Mouse (Mus musculus) gastrocnemius, postnatal 36 days (tissue): Measurements from ENCODE around the gene Hbs1l. TPM values are rescaled to one million over a fixed set of nuclear protein-coding genes. Genes with fewer than 3 reads are reported as not detected.
A peak's percentile ranks its signal among the peaks of the same experiment; 100 is the strongest.

Experiments used
- DNase-seq, 2 experiments: peaks; one replicate each; pipeline ENCODE4 v3.0.0; 2022
- intact Hi-C: fragments of 180-260 bp; cut with DNase I; formaldehyde crosslinking; loops from one replicate; pipeline ENCODE4 v1.15.1; 2025
- long read RNA-seq, 2 experiments: library from polyadenylated mRNA; stranded (forward); transcript quantifications; one replicate each; pipeline ENCODE4 v2.0.0; 2021
- total RNA-seq, 2 experiments: library from RNA; stranded (reverse); gene quantifications; 2 replicates each; pipeline ENCODE4 v1.2.3; 2021

The Hbs1l gene
- 10 to 100 TPM; 61.0 to 61.7 TPM for total RNA-seq
- long read RNA-seq, experiment 1, transcript Hbs1l-209 (18 exons, 2,733 nt): major isoform, 69 of 84 reads
- long read RNA-seq, experiment 1, partial matches to known transcripts: 8 of 84 reads
- long read RNA-seq, experiment 1, other reads (novel, unspliced or antisense): 5 of 84 reads
- long read RNA-seq, experiment 2, transcript Hbs1l-209 (18 exons, 2,733 nt): major isoform, 86 of 112 reads
- long read RNA-seq, experiment 2, partial matches to known transcripts: 5 of 112 reads
- long read RNA-seq, experiment 2, other reads (novel, unspliced or antisense): 13 of 112 reads

- intact Hi-C loops: no loop called here
- DNase-seq: peak; percentile 77 to 89
Measured at GRCm38 (mm10) chr10:21295759-21296621, at the start of gene Hbs1l. Gene Hbs1l, plus strand, starts transcription at chr10:21295979.

GRCm38 (mm10) chr10:21248556-21248955, 47.2 kb upstream of the Hbs1l start:
- no peak for DNase-seq
- intact Hi-C loops: no loop called here

- intact Hi-C loops: no loop called here
- no peak for DNase-seq
Measured at GRCm38 (mm10) chr10:21251881-21252534, 43.8 kb upstream of the Hbs1l start.

- DNase-seq: no peak
- intact Hi-C loops: no loop called here
Measured at GRCm38 (mm10) chr10:21252800-21253199, 43.0 kb upstream of the Hbs1l start.

GRCm38 (mm10) chr10:21254266-21255140, 41.3 kb upstream of the Hbs1l start:
- intact Hi-C loops: no loop called here
- no peak for DNase-seq

- no peak for DNase-seq
- intact Hi-C loops: no loop called here
Measured at GRCm38 (mm10) chr10:21257244-21257643, 38.5 kb upstream of the Hbs1l start.

GRCm38 (mm10) chr10:21259649-21260048, 36.1 kb upstream of the Hbs1l start:
- no peak for DNase-seq
- intact Hi-C loops: no loop called here

- intact Hi-C loops: no loop called here
Measured at GRCm38 (mm10) chr10:21265188-21265587, 30.6 kb upstream of the Hbs1l start.

GRCm38 (mm10) chr10:21267452-21267851, 28.3 kb upstream of the Hbs1l start:
- intact Hi-C loops: no loop called here

More at GRCm38 (mm10) chr10:21265188-21265587, 30.6 kb upstream of the Hbs1l start:
- no peak for DNase-seq

GRCm38 (mm10) chr10:21268786-21269410, 26.9 kb upstream of the Hbs1l start:
- no peak for DNase-seq
- intact Hi-C loops: no loop called here

More at GRCm38 (mm10) chr10:21267452-21267851, 28.3 kb upstream of the Hbs1l start:
- DNase-seq: no peak

- DNase-seq: no peak
- intact Hi-C loops: no loop called here
Measured at GRCm38 (mm10) chr10:21269920-21270319, 25.9 kb upstream of the Hbs1l start.

GRCm38 (mm10) chr10:21270905-21271304, 24.9 kb upstream of the Hbs1l start:
- intact Hi-C loops: no loop called here

GRCm38 (mm10) chr10:21271310-21271709, 24.5 kb upstream of the Hbs1l start:
- intact Hi-C loops: no loop called here
- DNase-seq: no peak

More at GRCm38 (mm10) chr10:21270905-21271304, 24.9 kb upstream of the Hbs1l start:
- DNase-seq: no peak

- no peak for DNase-seq
- intact Hi-C loops: no loop called here
Measured at GRCm38 (mm10) chr10:21271785-21272184, 24.0 kb upstream of the Hbs1l start.

GRCm38 (mm10) chr10:21287243-21288127, 8.3 kb upstream of the Hbs1l start:
- intact Hi-C loops: no loop called here
- no peak for DNase-seq

GRCm38 (mm10) chr10:21291228-21291627, 4.6 kb upstream of the Hbs1l start:
- intact Hi-C loops: no loop called here
- DNase-seq: no peak

- DNase-seq: no peak
- intact Hi-C loops: no loop called here
Measured at GRCm38 (mm10) chr10:21294217-21294616, 1.6 kb upstream of the Hbs1l start.

GRCm38 (mm10) chr10:21295397-21295758, 401 bp upstream of the Hbs1l start:
- intact Hi-C loops: no loop called here
- no peak for DNase-seq

GRCm38 (mm10) chr10:21298972-21299371, 3.2 kb downstream of the Hbs1l start:
- intact Hi-C loops: no loop called here
- no peak for DNase-seq
